Mouse (Mus musculus): ENCODE measurements around the gene Gtf2h5. TPM values are rescaled to one million over a fixed set of nuclear protein-coding genes. Genes with fewer than 3 reads are reported as not detected.

Gene Gtf2h5
- polyA plus RNA-seq, 2 experiments: 73.0 to 176 TPM

GRCm38 (mm10) chr17:6102287-6102686 lies 22.7 kb downstream of the Gtf2h5 start:
- Histone ChIP-seq H3K27ac (replicated peaks; ENCODE audit: low read depth, low read length) (no peak overlapping the region), H3K9me3 (ENCODE audit: control insufficient read depth, low read length) (no peaks in the 10 kb centered on the region), H3K4me1 (ENCODE audit: control insufficient read depth, insufficient read depth, low read length) (no peaks in the 10 kb centered on the region), H3K4me3 (replicated peaks; ENCODE audit: low read length) (no peak overlapping the region), H3K27me3 (ENCODE audit: control insufficient read depth, insufficient read depth, low read length) (no peaks in the 10 kb centered on the region), H3K9ac (ENCODE audit: low read depth, low read length, severe bottlenecking) (no peak overlapping the region), H3K4me2 (replicated peaks; ENCODE audit: low read depth, low read length, severe bottlenecking) (no peak overlapping the region), H3K36me3 (ENCODE audit: control insufficient read depth, insufficient read depth, low read length) (no peaks in the 10 kb centered on the region)
- 88% methylated on average over 3 of the region's 3 CpGs for WGBS
- DNase-seq (ENCODE audit: low spot score): no peak
- no peak for TF ChIP-seq POLR2A (IDR thresholded peaks at IDR 0.05; ENCODE audit: borderline replicate concordance, extremely low read depth, insufficient read depth, insufficient read length)
- ATAC-seq (ENCODE audit: low FRiP score, low read depth): no peak

GRCm38 (mm10) chr17:6103566-6103965 lies 24.0 kb downstream of the Gtf2h5 start:
- Histone ChIP-seq H3K27ac (replicated peaks; ENCODE audit: low read depth, low read length) (no peak overlapping the region), H3K4me1 (ENCODE audit: control insufficient read depth, insufficient read depth, low read length) (peaks cover 11% of the 10 kb centered on the region), H3K9ac (ENCODE audit: low read depth, low read length, severe bottlenecking) (no peak overlapping the region), H3K4me2 (replicated peaks; ENCODE audit: low read depth, low read length, severe bottlenecking) (no peak overlapping the region), H3K4me3 (replicated peaks; ENCODE audit: low read length) (no peak overlapping the region), H3K27me3 (ENCODE audit: control insufficient read depth, insufficient read depth, low read length) (no peaks in the 10 kb centered on the region), H3K9me3 (ENCODE audit: control insufficient read depth, low read length) (no peaks in the 10 kb centered on the region), H3K36me3 (ENCODE audit: control insufficient read depth, insufficient read depth, low read length) (no peaks in the 10 kb centered on the region)
- WGBS: 76% methylated on average over 6 of the region's 6 CpGs
- no peak for DNase-seq (ENCODE audit: low spot score)
- no peak for TF ChIP-seq POLR2A (IDR thresholded peaks at IDR 0.05; ENCODE audit: borderline replicate concordance, extremely low read depth, insufficient read depth, insufficient read length)
- ATAC-seq (ENCODE audit: low FRiP score, low read depth): no peak

GRCm38 (mm10) chr17:6106361-6107014 lies 26.9 kb downstream of the Gtf2h5 start, which contains the start of gene Tulp4:
Gene Tulp4 (plus strand): TSS chr17:6106437.
- peak; percentile 95 for ATAC-seq (ENCODE audit: low FRiP score, low read depth)

GRCm38 (mm10) chr17:6107015-6107601 lies 27.5 kb downstream of the Gtf2h5 start:
- ATAC-seq (ENCODE audit: low FRiP score, low read depth): peak; percentile 62

More at GRCm38 (mm10) chr17:6106361-6107014, 26.9 kb downstream of the Gtf2h5 start, which contains the start of gene Tulp4:
- Histone ChIP-seq H3K9me3 (ENCODE audit: control insufficient read depth, low read length) (no peaks in the 10 kb centered on the region), H3K36me3 (ENCODE audit: control insufficient read depth, insufficient read depth, low read length) (peaks cover 5% of the 10 kb centered on the region; the same call in 1 of the 2 replicates), H3K9ac (ENCODE audit: low read depth, low read length, severe bottlenecking) (peak within 1 kb of the TSS; percentile 97), H3K27ac (replicated peaks; ENCODE audit: low read depth, low read length) (peak within 1 kb of the TSS; percentile 96), H3K4me2 (replicated peaks; ENCODE audit: low read depth, low read length, severe bottlenecking) (peak within 1 kb of the TSS; percentile 73), H3K4me1 (ENCODE audit: control insufficient read depth, insufficient read depth, low read length) (peaks cover 14% of the 10 kb centered on the region), H3K27me3 (ENCODE audit: control insufficient read depth, insufficient read depth, low read length) (no peaks in the 10 kb centered on the region), H3K4me3 (replicated peaks; ENCODE audit: low read length) (peak within 1 kb of the TSS; percentile 64)
- DNase-seq (ENCODE audit: low spot score): peak; percentile 81
- 0% methylated on average over 15 of the region's 76 CpGs for WGBS
- TF ChIP-seq POLR2A (IDR thresholded peaks at IDR 0.05; ENCODE audit: borderline replicate concordance, extremely low read depth, insufficient read depth, insufficient read length): peak; percentile 77; the same call in 1 of the 2 replicates

GRCm38 (mm10) chr17:6108175-6108574 lies 28.6 kb downstream of the Gtf2h5 start:
- no peak for DNase-seq (ENCODE audit: low spot score)

More at GRCm38 (mm10) chr17:6107015-6107601, 27.5 kb downstream of the Gtf2h5 start:
- H3K9ac ChIP-seq (ENCODE audit: low read depth, low read length, severe bottlenecking): peak overlapping the region; percentile 97
- peak overlapping the region; percentile 96 for H3K27ac ChIP-seq (replicated peaks; ENCODE audit: low read depth, low read length)
- H3K4me3 ChIP-seq (replicated peaks; ENCODE audit: low read length): peak overlapping the region; percentile 64
- peaks cover 14% of the 10 kb centered on the region for H3K4me1 ChIP-seq (ENCODE audit: control insufficient read depth, insufficient read depth, low read length)
- H3K9me3 ChIP-seq (ENCODE audit: control insufficient read depth, low read length): no peaks in the 10 kb centered on the region
- under 1% methylated on average over 34 of the region's 50 CpGs for WGBS
- TF ChIP-seq POLR2A (IDR thresholded peaks at IDR 0.05; ENCODE audit: borderline replicate concordance, extremely low read depth, insufficient read depth, insufficient read length): no peak
- H3K27me3 ChIP-seq (ENCODE audit: control insufficient read depth, insufficient read depth, low read length): no peaks in the 10 kb centered on the region
- peak overlapping the region; percentile 73 for H3K4me2 ChIP-seq (replicated peaks; ENCODE audit: low read depth, low read length, severe bottlenecking)
- peaks cover 5% of the 10 kb centered on the region; the same call in 1 of the 2 replicates for H3K36me3 ChIP-seq (ENCODE audit: control insufficient read depth, insufficient read depth, low read length)
- DNase-seq (ENCODE audit: low spot score): peak; percentile 56

More at GRCm38 (mm10) chr17:6108175-6108574, 28.6 kb downstream of the Gtf2h5 start:
- peak overlapping the region; percentile 64 for H3K4me3 ChIP-seq (replicated peaks; ENCODE audit: low read length)
- no peak for TF ChIP-seq POLR2A (IDR thresholded peaks at IDR 0.05; ENCODE audit: borderline replicate concordance, extremely low read depth, insufficient read depth, insufficient read length)
- H3K27me3 ChIP-seq (ENCODE audit: control insufficient read depth, insufficient read depth, low read length): no peaks in the 10 kb centered on the region
- H3K4me2 ChIP-seq (replicated peaks; ENCODE audit: low read depth, low read length, severe bottlenecking): peak overlapping the region; percentile 73
- no peak for ATAC-seq (ENCODE audit: low FRiP score, low read depth)
- no peaks in the 10 kb centered on the region for H3K9me3 ChIP-seq (ENCODE audit: control insufficient read depth, low read length)
- H3K9ac ChIP-seq (ENCODE audit: low read depth, low read length, severe bottlenecking): peak overlapping the region; percentile 97; the same call in 1 of the 2 replicates
- peaks cover 14% of the 10 kb centered on the region for H3K4me1 ChIP-seq (ENCODE audit: control insufficient read depth, insufficient read depth, low read length)
- 53% methylated on average over 7 of the region's 7 CpGs for WGBS
- H3K36me3 ChIP-seq (ENCODE audit: control insufficient read depth, insufficient read depth, low read length): peaks cover 5% of the 10 kb centered on the region; the same call in 1 of the 2 replicates
- H3K27ac ChIP-seq (replicated peaks; ENCODE audit: low read depth, low read length): no peak overlapping the region
